16 mouse cellular contexts compared by ENCODE assay signal in the genomic region with DNA sequence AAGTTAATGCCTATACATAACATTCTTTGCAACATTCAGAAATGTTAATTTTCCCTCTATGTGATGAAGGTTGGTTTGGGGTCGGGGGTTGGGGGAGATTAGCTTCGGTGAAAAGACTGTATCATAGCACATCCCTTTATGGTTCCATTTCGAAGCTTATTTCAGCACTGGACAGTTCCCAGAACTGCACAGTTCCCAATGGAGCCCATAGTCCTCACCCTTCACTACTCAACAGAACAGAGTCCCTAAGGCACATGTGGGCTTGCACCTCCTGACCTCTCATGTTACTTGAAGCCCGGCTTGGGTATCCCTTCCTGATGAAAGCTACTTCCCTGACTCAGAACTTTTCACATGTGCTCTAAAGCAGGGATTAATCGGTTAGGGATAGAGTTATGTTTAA.
DNase-seq lines count a peak whose midpoint lies in the region; ATAC-seq and TF ChIP-seq lines count a peak whose summit lies in the region.
"Had no signal": no experiment of that assay in that cellular context is flagged by ENCODE, and none has a peak within 500 bp of the region (broad histone marks: within the 10 kb centered on the region; RNA-seq: fewer than 3 reads in every experiment).

No protein-coding gene starts in this region.

- H3K27me3 ChIP-seq in limb, embryonic 11.5 days (ENCODE audit: control insufficient read depth, insufficient read depth, low read length) = no peaks in the 10 kb centered on the region
- H3K27me3 ChIP-seq in limb, embryonic 10.5 days (ENCODE audit: low read depth, poor library complexity, severe bottlenecking) = no peaks in the 10 kb centered on the region
- no peaks in the 10 kb centered on the region for H3K27me3 ChIP-seq in MEL (ENCODE audit: control insufficient read depth in 1 of 2, insufficient read depth in 2 of 2, low read length in 2 of 2)
- H3K27me3 ChIP-seq in embryonic facial prominence, embryonic 14.5 days (replicated peaks; ENCODE audit: control insufficient read depth, insufficient read depth, low read length) = no peaks in the 10 kb centered on the region
- no peaks in the 10 kb centered on the region for H3K27me3 ChIP-seq in cerebellum, adult 2 months (ENCODE audit: control insufficient read depth, insufficient read depth, low read length)
- H3K27me3 ChIP-seq: liver, embryonic 12.5 days; Patski had no signal

- H3K4me2 ChIP-seq in limb, embryonic 11.5 days (ENCODE audit: low read depth, severe bottlenecking) = no peak overlapping the region
- H3K4me2 ChIP-seq in embryonic facial prominence, embryonic 14.5 days (ENCODE audit: low read depth, low read length) = no peak overlapping the region
- H3K4me2 ChIP-seq: liver, embryonic 12.5 days had no signal

- no peaks in the 10 kb centered on the region for H3K4me1 ChIP-seq in limb, embryonic 11.5 days (ENCODE audit: control insufficient read depth, insufficient read depth, low read length)
- no peaks in the 10 kb centered on the region for H3K4me1 ChIP-seq in limb, embryonic 10.5 days
- no peaks in the 10 kb centered on the region for H3K4me1 ChIP-seq in MEL (ENCODE audit: control insufficient read depth in 1 of 2, insufficient read depth in 2 of 2, low read length in 2 of 2)
- no peaks in the 10 kb centered on the region for H3K4me1 ChIP-seq in embryonic facial prominence, embryonic 14.5 days (ENCODE audit: control insufficient read depth, insufficient read depth, low read length)
- H3K4me1 ChIP-seq in cerebellum, adult 2 months (ENCODE audit: control insufficient read depth, insufficient read depth, low read length) = no peaks in the 10 kb centered on the region
- H3K4me1 ChIP-seq: forebrain, embryonic 10.5 days; liver, embryonic 12.5 days had no signal

- no peak overlapping the region for H3K27ac ChIP-seq in limb, embryonic 11.5 days (replicated peaks; ENCODE audit: low read depth, low read length)
- H3K27ac ChIP-seq in limb, embryonic 10.5 days = no peak overlapping the region
- no peak overlapping the region for H3K27ac ChIP-seq in MEL (ENCODE audit: control insufficient read depth, low read depth, low read length)
- no peak overlapping the region for H3K27ac ChIP-seq in embryonic facial prominence, embryonic 14.5 days (replicated peaks; ENCODE audit: low read depth, low read length)
- H3K27ac ChIP-seq in cerebellum, adult 2 months (ENCODE audit: insufficient read depth, low read length) = no peak overlapping the region
- H3K27ac ChIP-seq: forebrain, embryonic 10.5 days; left cerebral cortex, adult 2 months; liver, embryonic 12.5 days; stomach, postnatal 0 days had no signal

- DNase-seq in adrenal gland, postnatal 36 days = peak; percentile 2 to 7
- no peak for DNase-seq in adrenal gland, adult 8-10 months
- peak; percentile 45 for DNase-seq in limb, embryonic 11.5 days (ENCODE audit: low spot score)
- DNase-seq in limb, embryonic 10.5 days (ENCODE audit: low spot score) = no peak
- DNase-seq in MEL (ENCODE audit: low read depth, low spot score) = peak; percentile 32
- peak; percentile 70 for DNase-seq in embryonic facial prominence, embryonic 14.5 days (ENCODE audit: low spot score)
- no peak for DNase-seq in cerebellum, adult 2 months
- DNase-seq in thymus, postnatal 4 days = no peak
- DNase-seq: cerebellum, postnatal 10 days; gastrocnemius, postnatal 10 days; kidney, adult 9 months had no signal

- H3K79me2 ChIP-seq in MEL (ENCODE audit: control insufficient read depth, insufficient read depth, low read length, poor library complexity) = no peaks in the 10 kb centered on the region

- TF ChIP-seq EP300 in MEL (IDR thresholded peaks at IDR 0.05; ENCODE audit: low read depth in 1 of 2, low read length in 2 of 2) = no peak

- no peak overlapping the region for H3K9ac ChIP-seq in limb, embryonic 11.5 days (ENCODE audit: low read length)
- H3K9ac ChIP-seq in MEL (ENCODE audit: control insufficient read depth, low read depth, low read length, poor library complexity, severe bottlenecking) = no peak overlapping the region
- H3K9ac ChIP-seq in embryonic facial prominence, embryonic 14.5 days (ENCODE audit: low read depth, low read length) = no peak overlapping the region
- H3K9ac ChIP-seq: liver, embryonic 12.5 days had no signal

- 71% methylated on average over 5 of the region's 5 CpGs for WGBS in limb, embryonic 11.5 days
- WGBS in limb, embryonic 10.5 days = 77% methylated on average over 5 of the region's 5 CpGs
- 53% methylated on average over 5 of the region's 5 CpGs for WGBS in embryonic facial prominence, embryonic 14.5 days
- WGBS in cerebellum, adult 2 months = 90% methylated on average over 5 of the region's 5 CpGs

- TF ChIP-seq POLR2A in MEL (IDR thresholded peaks at IDR 0.05; ENCODE audit: control insufficient read depth in 1 of 2, insufficient read depth in 1 of 2, low read depth in 1 of 2, low read length in 2 of 2, poor library complexity in 1 of 2) = no peak
- TF ChIP-seq POLR2A in cerebellum, adult 2 months (IDR thresholded peaks at IDR 0.05; ENCODE audit: borderline replicate concordance, insufficient read depth, low read length) = no peak

- H3K4me3 ChIP-seq in limb, embryonic 11.5 days (ENCODE audit: low read depth, low read length) = no peak overlapping the region
- no peak overlapping the region for H3K4me3 ChIP-seq in limb, embryonic 10.5 days
- H3K4me3 ChIP-seq in MEL (ENCODE audit: control insufficient read depth in 1 of 2, insufficient read depth in 1 of 2, low read depth in 2 of 2, low read length in 2 of 2) = no peak overlapping the region
- no peak overlapping the region for H3K4me3 ChIP-seq in embryonic facial prominence, embryonic 14.5 days (ENCODE audit: low read depth, low read length)
- H3K4me3 ChIP-seq in cerebellum, adult 2 months (replicated peaks; ENCODE audit: insufficient read depth, low read depth, low read length) = no peak overlapping the region
- H3K4me3 ChIP-seq: forebrain, embryonic 10.5 days; left cerebral cortex, adult 2 months; liver, embryonic 12.5 days had no signal

- ATAC-seq in limb, embryonic 11.5 days (ENCODE audit: insufficient number of reproducible peaks, low FRiP score, low TSS enrichment, low read depth) = 0 out of 2 replicates have a peak, but pooled peaks have one; percentile 57
- no peak for ATAC-seq in embryonic facial prominence, embryonic 14.5 days (ENCODE audit: low read depth)
- ATAC-seq: liver, embryonic 12.5 days; Patski had no signal

- H3K36me3 ChIP-seq in limb, embryonic 11.5 days (ENCODE audit: control insufficient read depth, insufficient read depth, low read length) = no peaks in the 10 kb centered on the region
- no peaks in the 10 kb centered on the region for H3K36me3 ChIP-seq in limb, embryonic 10.5 days
- H3K36me3 ChIP-seq in MEL (ENCODE audit: control insufficient read depth in 1 of 2, insufficient read depth in 2 of 2, low read length in 2 of 2) = no peaks in the 10 kb centered on the region
- H3K36me3 ChIP-seq in embryonic facial prominence, embryonic 14.5 days (ENCODE audit: control insufficient read depth, insufficient read depth, low read length) = no peaks in the 10 kb centered on the region
- H3K36me3 ChIP-seq: forebrain, embryonic 10.5 days; liver, embryonic 12.5 days had no signal

- TF ChIP-seq CTCF in MEL (IDR thresholded peaks at IDR 0.05 in 2 of 3, conservative IDR thresholded peaks at IDR 0.05 in 1 of 3; ENCODE audit: control insufficient read depth in 1 of 3, insufficient read depth in 1 of 3, low read depth in 2 of 3, low read length in 3 of 3, poor library complexity in 1 of 3, severe bottlenecking in 1 of 3) = no peak
- no peak for TF ChIP-seq CTCF in cerebellum, adult 2 months (IDR thresholded peaks at IDR 0.05; ENCODE audit: borderline replicate concordance, insufficient read depth, low read depth, low read length)

- no peak for TF ChIP-seq RAD21 in MEL (IDR thresholded peaks at IDR 0.05; ENCODE audit: low read depth, low read length)

- H3K9me3 ChIP-seq in limb, embryonic 11.5 days (ENCODE audit: control insufficient read depth, low read length) = no peaks in the 10 kb centered on the region
- H3K9me3 ChIP-seq in limb, embryonic 10.5 days (replicated peaks) = no peaks in the 10 kb centered on the region
- no peaks in the 10 kb centered on the region for H3K9me3 ChIP-seq in MEL (replicated peaks; ENCODE audit: insufficient read depth, low read length)
- H3K9me3 ChIP-seq in embryonic facial prominence, embryonic 14.5 days (ENCODE audit: control insufficient read depth, low read length) = no peaks in the 10 kb centered on the region
- H3K9me3 ChIP-seq: forebrain, embryonic 10.5 days; liver, embryonic 12.5 days had no signal

TF ChIP-seq in MEL, 35 proteins besides CTCF, POLR2A, EP300 and RAD21:
- no peak for TF ChIP-seq POLR2AphosphoS5 (IDR thresholded peaks at IDR 0.05; ENCODE audit: borderline replicate concordance, low read depth, low read length)

Comparison
In these comparisons a context has a peak if more than half of its experiments do, and no peak if none do; other contexts are left out.
1. DNase-seq: peak in adrenal gland, postnatal 36 days (2 of 2), limb, embryonic 11.5 days (single experiment), MEL (single experiment) and embryonic facial prominence, embryonic 14.5 days (single experiment); none in adrenal gland, adult 8-10 months (single experiment), limb, embryonic 10.5 days (single experiment), cerebellum, adult 2 months (0 of 2) and thymus, postnatal 4 days (single experiment).